Comparison of ENCODE assay signal across 31 mouse cellular contexts in genomic region chr5:147272046-147272807, GRCm38 (mm10). TPM values are rescaled to one million over a fixed set of nuclear protein-coding genes. Genes with fewer than 3 reads are reported as not detected.
DNase-seq lines count a peak whose midpoint lies in the region; ATAC-seq and TF ChIP-seq lines count a peak whose summit lies in the region.
"Had no signal": no experiment of that assay in that cellular context is flagged by ENCODE, and none has a peak within 500 bp of the region (broad histone marks: within the 10 kb centered on the region; RNA-seq: fewer than 3 reads in every experiment).

No protein-coding gene starts in this region.

- peaks cover 100% of the 10 kb centered on the region for H3K27me3 ChIP-seq in hindbrain, embryonic 10.5 days (ENCODE audit: insufficient read depth, poor library complexity, severe bottlenecking)
- H3K27me3 ChIP-seq in hindbrain, embryonic 12.5 days: peaks cover 96% of the 10 kb centered on the region
- peaks cover 100% of the 10 kb centered on the region for H3K27me3 ChIP-seq in embryonic facial prominence, embryonic 10.5 days (replicated peaks; ENCODE audit: low read depth, poor library complexity, severe bottlenecking)
- H3K27me3 ChIP-seq in intestine, embryonic 15.5 days (replicated peaks): peaks cover 77% of the 10 kb centered on the region
- peaks cover 68% of the 10 kb centered on the region for H3K27me3 ChIP-seq in small intestine, adult 2 months (ENCODE audit: control insufficient read depth, insufficient read depth, low read length)
- peaks cover 99% of the 10 kb centered on the region for H3K27me3 ChIP-seq in liver, embryonic 12.5 days (replicated peaks)

- 0 out of 2 replicates have a peak, but pooled peaks cover 5% of the 10 kb centered on the region for H3K9me3 ChIP-seq in hindbrain, embryonic 10.5 days
- no peaks in the 10 kb centered on the region for H3K9me3 ChIP-seq in hindbrain, embryonic 12.5 days (replicated peaks)
- H3K9me3 ChIP-seq in embryonic facial prominence, embryonic 10.5 days: 0 out of 2 replicates have a peak, but pooled peaks cover 2% of the 10 kb centered on the region
- no peaks in the 10 kb centered on the region for H3K9me3 ChIP-seq in intestine, embryonic 15.5 days
- H3K9me3 ChIP-seq in liver, embryonic 12.5 days (replicated peaks): no peaks in the 10 kb centered on the region
- H3K9me3 ChIP-seq: embryonic facial prominence, embryonic 15.5 days; forebrain, embryonic 15.5 days; heart, embryonic 13.5 days; liver, embryonic 13.5 days had no signal

- no peak overlapping the region for H3K4me3 ChIP-seq in hindbrain, embryonic 10.5 days
- H3K4me3 ChIP-seq in hindbrain, embryonic 12.5 days: no peak overlapping the region
- no peak overlapping the region for H3K4me3 ChIP-seq in embryonic facial prominence, embryonic 10.5 days
- H3K4me3 ChIP-seq in intestine, embryonic 15.5 days (replicated peaks): no peak overlapping the region
- peak overlapping the region; percentile 30; the same call in 1 of the 2 replicates for H3K4me3 ChIP-seq in small intestine, adult 2 months (ENCODE audit: low read depth, low read length)
- H3K4me3 ChIP-seq in liver, embryonic 12.5 days: no peak overlapping the region
- H3K4me3 ChIP-seq: embryonic facial prominence, embryonic 15.5 days; forebrain, embryonic 15.5 days; gastrocnemius, adult 2 months; heart, adult 2 months; heart, embryonic 13.5 days; liver, embryonic 13.5 days had no signal

- no peak for ATAC-seq in hindbrain, embryonic 12.5 days (ENCODE audit: low FRiP score)
- ATAC-seq in intestine, embryonic 15.5 days: no peak
- ATAC-seq in liver, embryonic 12.5 days: no peak
- ATAC-seq: CD4-positive, CD25-positive, alpha-beta regulatory T cell, adult 4 months; forebrain, embryonic 15.5 days had no signal

- H3K36me3 ChIP-seq in hindbrain, embryonic 10.5 days: no peaks in the 10 kb centered on the region
- no peaks in the 10 kb centered on the region for H3K36me3 ChIP-seq in hindbrain, embryonic 12.5 days
- H3K36me3 ChIP-seq in embryonic facial prominence, embryonic 10.5 days (replicated peaks): no peaks in the 10 kb centered on the region
- H3K36me3 ChIP-seq in intestine, embryonic 15.5 days: no peaks in the 10 kb centered on the region
- H3K36me3 ChIP-seq in small intestine, adult 2 months (ENCODE audit: control insufficient read depth, insufficient read depth, low read length): no peaks in the 10 kb centered on the region
- no peaks in the 10 kb centered on the region for H3K36me3 ChIP-seq in liver, embryonic 12.5 days
- H3K36me3 ChIP-seq: embryonic facial prominence, embryonic 15.5 days; forebrain, embryonic 15.5 days; heart, embryonic 13.5 days; liver, embryonic 13.5 days had no signal

- DNase-seq in hindbrain, embryonic 10.5 days (ENCODE audit: low spot score): peak; percentile 27
- DNase-seq in embryonic facial prominence, embryonic 10.5 days (ENCODE audit: low spot score): peak; percentile 40
- DNase-seq in lung, postnatal 36 days: no peak
- DNase-seq in lung, adult 18-20 months: no peak
- DNase-seq: adrenal gland, postnatal 14 days; cerebellum, adult 11-12 months; cerebellum, adult 9-11 months; gastrocnemius, adult 2 months; gastrocnemius, postnatal 36 days; heart, adult 2 months; heart, postnatal 10 days; kidney, adult 2 months; layer of hippocampus, adult 9-11 months; liver, embryonic 13.5 days; lung, adult 2 months; lung, postnatal 10 days; retina, postnatal 1 day; right cerebral cortex, postnatal 14 days had no signal

- TF ChIP-seq CTCF in small intestine, adult 2 months (IDR thresholded peaks at IDR 0.05; ENCODE audit: extremely low read depth, insufficient read length, insufficient replicate concordance, low read depth, low read length): no peak

- H3K27ac ChIP-seq in hindbrain, embryonic 10.5 days: no peak overlapping the region
- no peak overlapping the region for H3K27ac ChIP-seq in hindbrain, embryonic 12.5 days
- no peak overlapping the region for H3K27ac ChIP-seq in embryonic facial prominence, embryonic 10.5 days (replicated peaks)
- H3K27ac ChIP-seq in intestine, embryonic 15.5 days: no peak overlapping the region
- no peak overlapping the region for H3K27ac ChIP-seq in small intestine, adult 2 months (ENCODE audit: insufficient read depth, low read depth, low read length)
- H3K27ac ChIP-seq in liver, embryonic 12.5 days: no peak overlapping the region
- H3K27ac ChIP-seq: embryonic facial prominence, embryonic 15.5 days; forebrain, embryonic 15.5 days; gastrocnemius, adult 2 months; heart, adult 2 months; heart, embryonic 13.5 days; liver, embryonic 13.5 days had no signal

- H3K9ac ChIP-seq in hindbrain, embryonic 12.5 days: no peak overlapping the region
- H3K9ac ChIP-seq in intestine, embryonic 15.5 days: no peak overlapping the region
- no peak overlapping the region for H3K9ac ChIP-seq in liver, embryonic 12.5 days
- H3K9ac ChIP-seq: embryonic facial prominence, embryonic 15.5 days; forebrain, embryonic 15.5 days; heart, embryonic 13.5 days; liver, embryonic 13.5 days had no signal

- H3K4me2 ChIP-seq in hindbrain, embryonic 12.5 days (replicated peaks): no peak overlapping the region
- peak overlapping the region; percentile 20; the same call in 1 of the 2 replicates for H3K4me2 ChIP-seq in intestine, embryonic 15.5 days (replicated peaks)
- no peak overlapping the region for H3K4me2 ChIP-seq in liver, embryonic 12.5 days
- H3K4me2 ChIP-seq: embryonic facial prominence, embryonic 15.5 days; forebrain, embryonic 15.5 days; heart, embryonic 13.5 days; liver, embryonic 13.5 days had no signal

- TF ChIP-seq POLR2A in small intestine, adult 2 months (IDR thresholded peaks at IDR 0.05; ENCODE audit: low read depth, low read length): no peak

- peaks cover 7% of the 10 kb centered on the region; the same call in 1 of the 2 replicates for H3K4me1 ChIP-seq in hindbrain, embryonic 10.5 days (replicated peaks)
- H3K4me1 ChIP-seq in hindbrain, embryonic 12.5 days: no peaks in the 10 kb centered on the region
- peaks cover 8% of the 10 kb centered on the region; the same call in 1 of the 2 replicates for H3K4me1 ChIP-seq in embryonic facial prominence, embryonic 10.5 days
- H3K4me1 ChIP-seq in intestine, embryonic 15.5 days (replicated peaks): 0 out of 2 replicates have a peak, but pooled peaks cover 4% of the 10 kb centered on the region
- no peaks in the 10 kb centered on the region; the same call in 1 of the 2 replicates for H3K4me1 ChIP-seq in small intestine, adult 2 months (ENCODE audit: control insufficient read depth, insufficient read depth, insufficient read length, low read length)
- H3K4me1 ChIP-seq in liver, embryonic 12.5 days: no peaks in the 10 kb centered on the region
- H3K4me1 ChIP-seq: forebrain, embryonic 15.5 days had no signal

- 3% methylated on average over 12 of the region's 12 CpGs for WGBS in hindbrain, embryonic 10.5 days
- WGBS in hindbrain, embryonic 12.5 days: 3% methylated on average over 12 of the region's 12 CpGs
- WGBS in embryonic facial prominence, embryonic 10.5 days: 2% methylated on average over 12 of the region's 12 CpGs
- WGBS in intestine, embryonic 15.5 days: 16% methylated on average over 12 of the region's 12 CpGs
- WGBS in small intestine, adult 2 months: 37% methylated on average over 12 of the region's 12 CpGs
- 9% methylated on average over 12 of the region's 12 CpGs for WGBS in liver, embryonic 12.5 days (ENCODE audit: insufficient replicate concordance)

RNA-seq across cellular contexts. Expression of gene Pdx1, which starts 2.5 kb away (rescaled TPM):
- polyA plus RNA-seq in hindbrain, embryonic 10.5 days (2016; fragmentation: Nextera tagmentation; extraction: Ambion mirVana): not detected in 2 replicates
- polyA plus RNA-seq in hindbrain, embryonic 12.5 days (2016; fragmentation: Nextera tagmentation; extraction: Ambion mirVana): not detected in 2 replicates
- not detected in 2 replicates for polyA plus RNA-seq in embryonic facial prominence, embryonic 10.5 days (2016; fragmentation: Nextera tagmentation; extraction: Ambion mirVana)
- polyA plus RNA-seq in intestine, embryonic 15.5 days (2015; fragmentation: Nextera tagmentation; extraction: Ambion mirVana): 5.7 and 5.8 TPM in 2 replicates
- 0.32 and 65.5 TPM in 2 replicates for polyA plus RNA-seq in small intestine, adult 2 months (2012; rRNA removed)
- 0.06 and 0.25 TPM in 2 replicates for polyA plus RNA-seq in liver, embryonic 12.5 days (2016; fragmentation: Nextera tagmentation; extraction: Ambion mirVana)
- polyA plus RNA-seq: CD4-positive, CD25-positive, alpha-beta regulatory T cell, adult 4 months; embryonic facial prominence, embryonic 15.5 days; forebrain, embryonic 15.5 days; heart, adult 2 months; heart, embryonic 13.5 days; kidney, adult 2 months; kidney, embryonic 16.5 days; limb, embryonic 14.5 days; liver, embryonic 13.5 days; lung, adult 2 months; neural tube, embryonic 14.5 days; testis, adult 2 months; thymus, postnatal 0 days had no signal

RNA-seq across cellular contexts. Expression of gene Cdx2, which starts 34.8 kb away (rescaled TPM):
- polyA plus RNA-seq in hindbrain, embryonic 10.5 days (2016; fragmentation: Nextera tagmentation; extraction: Ambion mirVana): not detected in 2 replicates
- not detected in 2 replicates for polyA plus RNA-seq in hindbrain, embryonic 12.5 days (2016; fragmentation: Nextera tagmentation; extraction: Ambion mirVana)
- polyA plus RNA-seq in embryonic facial prominence, embryonic 10.5 days (2016; fragmentation: Nextera tagmentation; extraction: Ambion mirVana): not detected in 2 replicates
- 36.0 and 38.2 TPM in 2 replicates for polyA plus RNA-seq in intestine, embryonic 15.5 days (2015; fragmentation: Nextera tagmentation; extraction: Ambion mirVana)
- polyA plus RNA-seq in small intestine, adult 2 months (2012; rRNA removed): 116 and 344 TPM in 2 replicates
- polyA plus RNA-seq in liver, embryonic 12.5 days (2016; fragmentation: Nextera tagmentation; extraction: Ambion mirVana): not detected in 2 replicates
- polyA plus RNA-seq: CD4-positive, CD25-positive, alpha-beta regulatory T cell, adult 4 months; embryonic facial prominence, embryonic 15.5 days; forebrain, embryonic 15.5 days; heart, adult 2 months; heart, embryonic 13.5 days; kidney, adult 2 months; kidney, embryonic 16.5 days; liver, embryonic 13.5 days; lung, adult 2 months; neural tube, embryonic 14.5 days; testis, adult 2 months had no signal

RNA-seq across cellular contexts. Expression of gene Urad, which starts 50.0 kb away (rescaled TPM):
- not detected in 2 replicates for polyA plus RNA-seq in hindbrain, embryonic 10.5 days (2016; fragmentation: Nextera tagmentation; extraction: Ambion mirVana)
- polyA plus RNA-seq in hindbrain, embryonic 12.5 days (2016; fragmentation: Nextera tagmentation; extraction: Ambion mirVana): not detected in 2 replicates
- polyA plus RNA-seq in embryonic facial prominence, embryonic 10.5 days (2016; fragmentation: Nextera tagmentation; extraction: Ambion mirVana): not detected in 2 replicates
- 1.6 and 1.7 TPM in 2 replicates for polyA plus RNA-seq in intestine, embryonic 15.5 days (2015; fragmentation: Nextera tagmentation; extraction: Ambion mirVana)
- polyA plus RNA-seq in small intestine, adult 2 months (2012; rRNA removed): 3.1 and 4.7 TPM in 2 replicates
- 0.21 TPM in 1 of 2 replicates, not detected in the other for polyA plus RNA-seq in liver, embryonic 12.5 days (2016; fragmentation: Nextera tagmentation; extraction: Ambion mirVana)
- polyA plus RNA-seq: CD4-positive, CD25-positive, alpha-beta regulatory T cell, adult 4 months; embryonic facial prominence, embryonic 15.5 days; forebrain, embryonic 15.5 days; heart, adult 2 months; heart, embryonic 13.5 days; kidney, adult 2 months; kidney, embryonic 16.5 days; limb, embryonic 14.5 days; lung, adult 2 months; neural tube, embryonic 14.5 days; testis, adult 2 months; thymus, postnatal 0 days had no signal

Comparison
In these comparisons a context has a peak if more than half of its experiments do, and no peak if none do; other contexts are left out.
1. DNase-seq: peak in hindbrain, embryonic 10.5 days (single experiment) and embryonic facial prominence, embryonic 10.5 days (single experiment); none in lung, postnatal 36 days (single experiment) and lung, adult 18-20 months (0 of 2).
2. RNA of gene Cdx2, which starts 34.8 kb away (polyA plus RNA-seq): 116 to 344 TPM in small intestine, adult 2 months and 36.0 to 38.2 TPM in intestine, embryonic 15.5 days; not detected in liver, embryonic 12.5 days, not detected in hindbrain, embryonic 10.5 days, not detected in hindbrain, embryonic 12.5 days and not detected in embryonic facial prominence, embryonic 10.5 days; every median in the first group is over 10 times any median in the second.